Mouse (Mus musculus) bone marrow, adult 2 months (tissue): ENCODE data around the gene Armt1.

Experiments
- CTCF ChIP-seq: fragments of 200-500 bp; IDR thresholded peaks from 2 replicates; pipeline ENCODE4 v1.5.1; 2011; ENCODE audit warnings: low read length, control low read depth; ENCODE audit not compliant: control insufficient read depth, insufficient read depth
- POLR2A ChIP-seq: fragments of 200-500 bp; IDR thresholded peaks from 2 replicates; pipeline ENCODE4 v1.6.1; 2011; ENCODE audit warnings: low read depth, mild to moderate bottlenecking, control low read depth, low read length, borderline replicate concordance; ENCODE audit not compliant: control insufficient read depth

DNA sequence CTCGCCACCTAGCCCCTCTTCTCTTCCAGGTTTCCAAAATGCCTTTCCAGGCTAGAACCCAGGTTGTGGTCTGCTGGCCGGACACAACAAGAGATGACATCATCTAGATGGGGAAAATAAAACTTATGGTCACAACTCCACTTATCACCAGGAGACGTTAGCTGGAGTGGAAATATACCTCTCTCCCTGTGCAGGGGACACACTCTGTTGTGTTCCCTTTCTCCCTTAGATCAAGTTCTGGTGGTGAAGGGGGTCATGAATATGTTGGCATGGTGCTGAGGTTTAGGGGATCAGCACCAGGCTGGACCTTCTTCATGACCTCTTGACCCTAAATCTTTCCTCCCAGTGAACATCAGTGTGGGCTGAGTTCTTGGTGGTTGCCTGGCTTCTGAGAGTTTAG is 59.0 kb downstream of the Armt1 start:
- TF ChIP-seq CTCF, result no peak
- no peak for TF ChIP-seq POLR2A
